In the genomic region with DNA sequence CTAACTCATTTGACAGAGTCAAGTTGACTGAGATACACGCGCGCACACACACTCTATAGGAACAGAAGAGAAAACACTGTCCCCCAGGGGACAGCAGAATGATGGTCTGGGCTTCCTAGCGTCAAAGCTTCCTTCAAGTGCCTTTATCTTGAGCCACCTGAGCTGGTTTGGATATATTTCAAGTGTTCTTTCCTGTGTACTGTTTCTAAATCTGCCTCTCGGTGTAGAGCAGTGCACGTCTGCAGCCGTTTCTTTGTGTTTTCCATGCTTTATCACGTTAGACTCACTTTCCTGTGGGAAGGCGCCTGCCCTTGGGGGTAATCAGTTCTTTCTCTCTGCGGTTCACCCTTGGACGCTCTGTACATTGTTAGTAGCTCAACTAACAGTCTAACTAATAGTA, we compare ENCODE assay signal across 28 mouse cellular contexts. TPM values are rescaled to one million over a fixed set of nuclear protein-coding genes. Genes with fewer than 3 reads are reported as not detected.
DNase-seq lines count a peak whose midpoint lies in the region; ATAC-seq lines count a peak whose summit lies in the region.
"Had no signal": no experiment of that assay in that cellular context is flagged by ENCODE, and none has a peak within 500 bp of the region (broad histone marks: within the 10 kb centered on the region; RNA-seq: fewer than 3 reads in every experiment).

No protein-coding gene starts in this region.

- H3K4me1 ChIP-seq in heart, embryonic 12.5 days (replicated peaks), result peaks cover 7% of the 10 kb centered on the region
- H3K4me1 ChIP-seq: embryonic facial prominence, embryonic 10.5 days; embryonic facial prominence, embryonic 15.5 days; forebrain, embryonic 12.5 days; hindbrain, embryonic 12.5 days; liver, embryonic 15.5 days; lung, embryonic 15.5 days; neural tube, embryonic 15.5 days had no signal

- DNase-seq in heart, adult 9 months (ENCODE audit: low spot score in 2 of 2), result no peak
- DNase-seq in 416B (ENCODE audit: low read depth), result peak; percentile 79
- DNase-seq in adrenal gland, postnatal 4 days (ENCODE audit: low spot score in 2 of 2), result no peak
- DNase-seq in thymus, postnatal 0 days (ENCODE audit: low spot score), result no peak
- DNase-seq: adrenal gland, adult 2 months; adrenal gland, postnatal 36 days; cerebellum, adult 2 months; cerebellum, postnatal 14 days; forebrain, postnatal 0 days; kidney, adult 8-10 months; kidney, postnatal 14 days; midbrain, embryonic 14.5 days; retina, postnatal 1 day; spleen, adult 18-20 months; thymus, postnatal 25 days had no signal

- H3K27ac ChIP-seq in heart, embryonic 12.5 days (ENCODE audit: poor library complexity, severe bottlenecking), result no peak overlapping the region
- H3K27ac ChIP-seq: embryonic facial prominence, embryonic 10.5 days; embryonic facial prominence, embryonic 15.5 days; forebrain, embryonic 12.5 days; hindbrain, embryonic 12.5 days; liver, embryonic 15.5 days; lung, embryonic 15.5 days; neural tube, embryonic 15.5 days had no signal

- no peaks in the 10 kb centered on the region for H3K9me3 ChIP-seq in heart, embryonic 12.5 days (replicated peaks)
- H3K9me3 ChIP-seq: embryonic facial prominence, embryonic 10.5 days; embryonic facial prominence, embryonic 15.5 days; forebrain, embryonic 12.5 days; hindbrain, embryonic 12.5 days; liver, embryonic 15.5 days; lung, embryonic 15.5 days; neural tube, embryonic 15.5 days had no signal

- H3K36me3 ChIP-seq in heart, embryonic 12.5 days, result peaks cover 14% of the 10 kb centered on the region
- H3K36me3 ChIP-seq: forebrain, embryonic 12.5 days; lung, embryonic 15.5 days had no signal

- no peak overlapping the region for H3K4me2 ChIP-seq in heart, embryonic 12.5 days
- H3K4me2 ChIP-seq: embryonic facial prominence, embryonic 15.5 days; forebrain, embryonic 12.5 days; hindbrain, embryonic 12.5 days; liver, embryonic 15.5 days; lung, embryonic 15.5 days; neural tube, embryonic 15.5 days had no signal

- ATAC-seq in heart, embryonic 12.5 days (ENCODE audit: insufficient number of reproducible peaks, low FRiP score), result peak; percentile 57
- ATAC-seq in common myeloid progenitor, adult 5-6 weeks (replicated peaks; ENCODE audit: low read depth, poor library complexity, severe bottlenecking), result peak; percentile 83
- ATAC-seq in hematopoietic stem cell, adult 5-6 weeks (replicated peaks in 1 of 2; ENCODE audit: insufficient read depth in 1 of 2, low FRiP score in 2 of 2, low TSS enrichment in 1 of 2, low read depth in 1 of 2, poor library complexity in 2 of 2, severe bottlenecking in 2 of 2), result peak; percentile 61 to 65
- ATAC-seq: activated CD4-positive, CD25-positive, alpha-beta regulatory T cell, adult 4 months; forebrain, postnatal 0 days; intestine, embryonic 16.5 days had no signal

- no peak overlapping the region for H3K9ac ChIP-seq in heart, embryonic 12.5 days
- H3K9ac ChIP-seq: embryonic facial prominence, embryonic 15.5 days; forebrain, embryonic 12.5 days; forebrain, postnatal 0 days; hindbrain, embryonic 12.5 days; liver, embryonic 15.5 days; lung, embryonic 15.5 days; neural tube, embryonic 15.5 days had no signal

- WGBS in heart, embryonic 12.5 days, result 43% methylated on average over 11 of the region's 11 CpGs

- H3K4me3 ChIP-seq in heart, embryonic 12.5 days, result no peak overlapping the region
- H3K4me3 ChIP-seq: embryonic facial prominence, embryonic 10.5 days; embryonic facial prominence, embryonic 15.5 days; forebrain, embryonic 12.5 days; hindbrain, embryonic 12.5 days; liver, embryonic 15.5 days; lung, embryonic 15.5 days; neural tube, embryonic 15.5 days had no signal

- no peaks in the 10 kb centered on the region for H3K27me3 ChIP-seq in heart, embryonic 12.5 days (replicated peaks)
- H3K27me3 ChIP-seq: CH12.LX; embryonic facial prominence, embryonic 15.5 days; forebrain, embryonic 12.5 days; hindbrain, embryonic 12.5 days; liver, embryonic 15.5 days; lung, embryonic 15.5 days; neural tube, embryonic 15.5 days had no signal

RNA-seq across cellular contexts. Expression of gene Ttc27, which starts 17.9 kb away (rescaled TPM):
- polyA plus RNA-seq in heart, embryonic 12.5 days (2016; fragmentation: Nextera tagmentation; extraction: Ambion mirVana), result 14.4 and 18.9 TPM in 2 replicates
- 66.6 and 87.2 TPM in 2 replicates for total RNA-seq in common myeloid progenitor, adult 5-6 weeks (2017)
- 65.2 and 69.6 TPM in 2 replicates for total RNA-seq in hematopoietic stem cell, adult 5-6 weeks (2017)
- 10 to 100 TPM; 25.8 to 26.8 TPM for total RNA-seq in adrenal gland, postnatal 4 days (2021)
- polyA plus RNA-seq in thymus, postnatal 0 days (2015; fragmentation: Nextera tagmentation; extraction: Ambion mirVana), result 21.9 and 24.1 TPM in 2 replicates
